Mouse (Mus musculus) ES-Bruce4 (cell line): ENCODE data around the gene Cpt1b.

Experiments used
- CTCF ChIP-seq: IDR thresholded peaks from one replicate; pipeline ENCODE4 v1.8.1; 2011; ENCODE audit warnings: low read depth, low read length
- EP300 ChIP-seq: IDR thresholded peaks from 2 replicates; pipeline ENCODE4 v1.6.1; 2011; ENCODE audit warnings: low read depth, low read length; ENCODE audit not compliant: insufficient read depth
- POLR2A ChIP-seq: IDR thresholded peaks from one replicate; pipeline ENCODE4 v1.8.1; 2011; ENCODE audit warnings: low read length; ENCODE audit not compliant: insufficient read depth

GRCm38 (mm10) chr15:89376957-89377356, 48.7 kb downstream of the Cpt1b start, which contains the start of gene Tymp:
- TF ChIP-seq CTCF (no peak), POLR2A (no peak), EP300 (no peak)
